Mouse (Mus musculus): Measurements from ENCODE around the gene Timm8a1. TPM values are rescaled to one million over a fixed set of nuclear protein-coding genes. Genes with fewer than 3 reads are reported as not detected.
A peak's percentile ranks its signal among the peaks of the same experiment; 100 is the strongest.
"Not testable (repeated sequence)": the region's sequence is repeated elsewhere in the genome, so short reads cannot be mapped to it uniquely, and the experiment has no call there.

The Timm8a1 gene
- total and polyA plus RNA-seq, 3 experiments, result 6.5 to 206 (median 28.7) TPM

- Histone ChIP-seq H3K27me3 (ENCODE audit: insufficient read depth, low read length) (no peaks in the 10 kb centered on the region), H3K36me3 (replicated peaks) (peaks cover 38% of the 10 kb centered on the region), H3K4me1 (ENCODE audit: insufficient read depth, low read depth, low read length) (peaks cover 3% of the 10 kb centered on the region), H3K9me3 (replicated peaks) (no peaks in the 10 kb centered on the region), H3K4me3 (ENCODE audit: low read depth, low read length) (peak overlapping the region; percentile 73)
- ATAC-seq (ENCODE audit: extremely low read depth, insufficient number of reproducible peaks, low FRiP score, poor library complexity, severe bottlenecking) (no peak), DNase-seq (ENCODE audit: low spot score) (no peak)
- TF ChIP-seq POLR2AphosphoS5 (IDR thresholded peaks at IDR 0.05; ENCODE audit: insufficient replicate concordance, low read depth, low read length) (no peak), CTCF (IDR thresholded peaks at IDR 0.05; ENCODE audit: low read depth, low read length) (no peak), GATA1 (IDR thresholded peaks at IDR 0.05; ENCODE audit: borderline replicate concordance, low read length) (no peak), GATA2 (IDR thresholded peaks at IDR 0.05; ENCODE audit: borderline replicate concordance, low read depth, low read length) (no peak), TAL1 (conservative IDR thresholded peaks at IDR 0.05; ENCODE audit: low read depth, low read length) (no peak)
Measured at GRCm38 (mm10) chrX:134541955-134542308, 267 bp upstream of the Timm8a1 start.

GRCm38 (mm10) chrX:134540414-134541135, 1.1 kb downstream of the Timm8a1 start:
- H3K4me1 ChIP-seq (ENCODE audit: insufficient read depth, low read depth, low read length), result peaks cover 3% of the 10 kb centered on the region
- H3K4me3 ChIP-seq (ENCODE audit: low read depth, low read length), result peak overlapping the region; percentile 73
- H3K27me3 ChIP-seq (ENCODE audit: insufficient read depth, low read length), result no peaks in the 10 kb centered on the region
- H3K36me3 ChIP-seq (replicated peaks), result peaks cover 39% of the 10 kb centered on the region
- ATAC-seq (ENCODE audit: extremely low read depth, insufficient number of reproducible peaks, low FRiP score, poor library complexity, severe bottlenecking) (peak; percentile 30; the same call in 1 of the 2 replicates), DNase-seq (ENCODE audit: low spot score) (no peak)
- TF ChIP-seq GATA2 (IDR thresholded peaks at IDR 0.05; ENCODE audit: borderline replicate concordance, low read depth, low read length), result no peak
- TF ChIP-seq CTCF (IDR thresholded peaks at IDR 0.05; ENCODE audit: low read depth, low read length), result no peak
- no peak for TF ChIP-seq TAL1 (conservative IDR thresholded peaks at IDR 0.05; ENCODE audit: low read depth, low read length)
- no peak for TF ChIP-seq POLR2AphosphoS5 (IDR thresholded peaks at IDR 0.05; ENCODE audit: insufficient replicate concordance, low read depth, low read length)
- no peak for TF ChIP-seq GATA1 (IDR thresholded peaks at IDR 0.05; ENCODE audit: borderline replicate concordance, low read length)
- H3K9me3 ChIP-seq (replicated peaks), result no peaks in the 10 kb centered on the region

- H3K9me3 ChIP-seq (replicated peaks); ATAC-seq (ENCODE audit: extremely low read depth, insufficient number of reproducible peaks, low FRiP score, poor library complexity, severe bottlenecking); H3K4me1 ChIP-seq (ENCODE audit: insufficient read depth, low read depth, low read length); DNase-seq (ENCODE audit: low spot score); H3K27me3 ChIP-seq (ENCODE audit: insufficient read depth, low read length): not testable (repeated sequence)
- peak overlapping the region; percentile 73 for H3K4me3 ChIP-seq (ENCODE audit: low read depth, low read length)
- peaks cover 37% of the 10 kb centered on the region for H3K36me3 ChIP-seq (replicated peaks)
Measured at GRCm38 (mm10) chrX:134539795-134540194, 1.9 kb downstream of the Timm8a1 start.

DNA sequence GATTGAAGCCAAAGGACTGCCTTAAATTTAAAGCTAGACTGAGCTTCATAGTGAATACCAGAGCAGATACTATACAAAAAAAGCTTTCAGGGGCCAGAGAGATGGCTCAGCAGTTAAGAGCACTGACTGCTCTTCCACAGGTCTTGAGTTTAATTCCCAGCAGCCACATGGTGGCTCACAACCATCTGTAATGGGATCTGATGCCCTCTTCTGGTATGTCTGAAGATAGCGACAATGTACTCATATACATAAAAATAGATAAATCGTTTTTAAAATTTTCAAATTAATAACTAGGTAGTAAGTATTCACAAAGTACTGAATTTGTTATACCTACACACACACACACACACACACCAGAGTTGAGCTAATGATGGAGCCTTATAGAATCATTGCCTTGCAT, 8.3 kb downstream of the Timm8a1 start:
- H3K27me3 ChIP-seq (ENCODE audit: insufficient read depth, low read length), result no peaks in the 10 kb centered on the region
- H3K9me3 ChIP-seq (replicated peaks), result no peaks in the 10 kb centered on the region
- DNase-seq (ENCODE audit: low spot score) (no peak), ATAC-seq (ENCODE audit: extremely low read depth, insufficient number of reproducible peaks, low FRiP score, poor library complexity, severe bottlenecking) (no peak)
- no peak for TF ChIP-seq GATA2 (IDR thresholded peaks at IDR 0.05; ENCODE audit: borderline replicate concordance, low read depth, low read length)
- TF ChIP-seq POLR2AphosphoS5 (IDR thresholded peaks at IDR 0.05; ENCODE audit: insufficient replicate concordance, low read depth, low read length), result no peak
- TF ChIP-seq CTCF (IDR thresholded peaks at IDR 0.05; ENCODE audit: low read depth, low read length), result no peak
- H3K4me3 ChIP-seq (ENCODE audit: low read depth, low read length), result no peak overlapping the region
- no peaks in the 10 kb centered on the region for H3K4me1 ChIP-seq (ENCODE audit: insufficient read depth, low read depth, low read length)
- H3K36me3 ChIP-seq (replicated peaks), result peaks cover 35% of the 10 kb centered on the region

GRCm38 (mm10) chrX:134525260-134525659, 16.4 kb downstream of the Timm8a1 start:
- no peak overlapping the region for H3K4me3 ChIP-seq (ENCODE audit: low read depth, low read length)
- TF ChIP-seq GATA2 (IDR thresholded peaks at IDR 0.05; ENCODE audit: borderline replicate concordance, low read depth, low read length) (no peak), TAL1 (conservative IDR thresholded peaks at IDR 0.05; ENCODE audit: low read depth, low read length) (no peak), POLR2AphosphoS5 (IDR thresholded peaks at IDR 0.05; ENCODE audit: insufficient replicate concordance, low read depth, low read length) (no peak), CTCF (IDR thresholded peaks at IDR 0.05; ENCODE audit: low read depth, low read length) (no peak), GATA1 (IDR thresholded peaks at IDR 0.05; ENCODE audit: borderline replicate concordance, low read length) (no peak)
- H3K36me3 ChIP-seq (replicated peaks), result no peaks in the 10 kb centered on the region
- DNase-seq (ENCODE audit: low spot score) (no peak), ATAC-seq (ENCODE audit: extremely low read depth, insufficient number of reproducible peaks, low FRiP score, poor library complexity, severe bottlenecking) (no peak)
- H3K4me1 ChIP-seq (ENCODE audit: insufficient read depth, low read depth, low read length), result peaks cover 5% of the 10 kb centered on the region; the same call in 1 of the 2 replicates
- no peaks in the 10 kb centered on the region for H3K9me3 ChIP-seq (replicated peaks)
- H3K27me3 ChIP-seq (ENCODE audit: insufficient read depth, low read length), result no peaks in the 10 kb centered on the region

DNA sequence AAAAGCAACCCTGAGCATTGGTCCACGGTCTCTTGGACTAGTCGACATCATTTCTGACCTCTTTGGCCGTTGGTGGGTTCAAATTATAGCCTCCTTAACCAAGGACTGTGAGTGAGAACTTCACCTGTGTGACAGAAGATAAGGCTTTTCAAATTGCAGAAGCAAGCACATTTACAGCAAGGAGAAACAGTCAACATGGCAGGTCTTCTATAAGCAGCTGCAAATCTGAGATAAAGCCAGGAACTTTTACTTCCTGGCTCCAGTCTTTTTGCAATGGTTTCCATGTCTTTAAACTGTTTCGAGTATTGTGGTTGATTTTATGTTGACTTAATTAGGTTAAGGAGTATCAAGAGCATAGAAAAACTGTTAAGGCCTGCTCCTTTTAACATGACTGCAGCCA, 17.9 kb downstream of the Timm8a1 start:
- Histone ChIP-seq H3K4me1 (ENCODE audit: insufficient read depth, low read depth, low read length) (peaks cover 5% of the 10 kb centered on the region; the same call in 1 of the 2 replicates), H3K27me3 (ENCODE audit: insufficient read depth, low read length) (no peaks in the 10 kb centered on the region), H3K9me3 (replicated peaks) (no peaks in the 10 kb centered on the region), H3K36me3 (replicated peaks) (no peaks in the 10 kb centered on the region), H3K4me3 (ENCODE audit: low read depth, low read length) (no peak overlapping the region)
- ATAC-seq (ENCODE audit: extremely low read depth, insufficient number of reproducible peaks, low FRiP score, poor library complexity, severe bottlenecking) (peak; percentile 49), DNase-seq (ENCODE audit: low spot score) (no peak)
- TF ChIP-seq POLR2AphosphoS5 (IDR thresholded peaks at IDR 0.05; ENCODE audit: insufficient replicate concordance, low read depth, low read length) (no peak), TAL1 (conservative IDR thresholded peaks at IDR 0.05; ENCODE audit: low read depth, low read length) (peak; percentile 61)

- H3K36me3 ChIP-seq (replicated peaks), result no peaks in the 10 kb centered on the region
- H3K9me3 ChIP-seq (replicated peaks), result no peaks in the 10 kb centered on the region
- 0 out of 2 replicates have a peak, but pooled peaks cover 3% of the 10 kb centered on the region for H3K27me3 ChIP-seq (ENCODE audit: insufficient read depth, low read length)
- DNase-seq (ENCODE audit: low spot score), result no peak
- ATAC-seq (ENCODE audit: extremely low read depth, insufficient number of reproducible peaks, low FRiP score, poor library complexity, severe bottlenecking), result no peak
- no peaks in the 10 kb centered on the region for H3K4me1 ChIP-seq (ENCODE audit: insufficient read depth, low read depth, low read length)
- no peak for TF ChIP-seq POLR2AphosphoS5 (IDR thresholded peaks at IDR 0.05; ENCODE audit: insufficient replicate concordance, low read depth, low read length)
- no peak for TF ChIP-seq GATA2 (IDR thresholded peaks at IDR 0.05; ENCODE audit: borderline replicate concordance, low read depth, low read length)
- no peak for TF ChIP-seq TAL1 (conservative IDR thresholded peaks at IDR 0.05; ENCODE audit: low read depth, low read length)
- no peak for TF ChIP-seq GATA1 (IDR thresholded peaks at IDR 0.05; ENCODE audit: borderline replicate concordance, low read length)
- no peak overlapping the region for H3K4me3 ChIP-seq (ENCODE audit: low read depth, low read length)
Measured at GRCm38 (mm10) chrX:134509473-134509872, 32.2 kb downstream of the Timm8a1 start.

Measured in G1E (cell line).